Mouse (Mus musculus) liver, adult 2 months (tissue): ENCODE results near the gene Zfc3h1.

Source experiments
- CTCF ChIP-seq: fragments of 200-500 bp; IDR thresholded peaks from 2 replicates; pipeline ENCODE4 v1.5.1; 2011; ENCODE audit warnings: low read depth, low read length, control low read depth
- POLR2A ChIP-seq: fragments of 200-500 bp; IDR thresholded peaks from 2 replicates; pipeline ENCODE4 v1.6.1; 2011; ENCODE audit warnings: low read length, control low read depth; ENCODE audit not compliant: insufficient read depth; ENCODE audit errors: extremely low read depth

GRCm38 (mm10) chr10:115425351-115425750 is 40.6 kb downstream of the Zfc3h1 start:
- TF ChIP-seq CTCF (no peak), POLR2A (no peak)
